Mouse (Mus musculus): ENCODE measurements around the gene Nfyc. TPM values are rescaled to one million over a fixed set of nuclear protein-coding genes. Genes with fewer than 3 reads are reported as not detected.
A peak's percentile ranks its signal among the peaks of the same experiment; 100 is the strongest.

Gene Nfyc
- polyA plus RNA-seq, 1 experiment = 44.3 TPM

GRCm38 (mm10) chr4:120815622-120816334 is 15.6 kb downstream of the Nfyc start:
- H3K79me2 ChIP-seq (ENCODE audit: control insufficient read depth, insufficient read depth) = peaks cover 95% of the 10 kb centered on the region
- TF ChIP-seq USF1 (IDR thresholded peaks at IDR 0.05; ENCODE audit: low read depth) (no peak), MYOG (IDR thresholded peaks at IDR 0.05; ENCODE audit: control insufficient read depth in 1 of 3, insufficient read depth in 1 of 3, insufficient read length in 2 of 3, low read depth in 2 of 3) (no peak), TCF3 (IDR thresholded peaks at IDR 0.05; ENCODE audit: insufficient read length, low read depth) (no peak), REST (IDR thresholded peaks at IDR 0.05; ENCODE audit: insufficient read depth, insufficient read length) (no peak), MAX (IDR thresholded peaks at IDR 0.05; ENCODE audit: low read depth) (no peak), POLR2A (IDR thresholded peaks at IDR 0.05; ENCODE audit: insufficient read length, low read depth) (no peak), SRF (IDR thresholded peaks at IDR 0.05; ENCODE audit: control insufficient read depth, insufficient read length, low read depth) (no peak), E2F4 (IDR thresholded peaks at IDR 0.05; ENCODE audit: insufficient read depth) (no peak), TCF12 (IDR thresholded peaks at IDR 0.05; ENCODE audit: insufficient read depth, poor library complexity, severe bottlenecking) (no peak), CEBPB (IDR thresholded peaks at IDR 0.05; ENCODE audit: insufficient read depth, poor library complexity, severe bottlenecking) (no peak), MYOD1 (IDR thresholded peaks at IDR 0.05; ENCODE audit: control insufficient read depth in 1 of 3, insufficient read length in 2 of 3, low read depth in 2 of 3) (no peak), POLR2AphosphoS2 (IDR thresholded peaks at IDR 0.05; ENCODE audit: insufficient read length, low read depth) (no peak)
- H3ac ChIP-seq (ENCODE audit: control insufficient read depth, insufficient read length) = no peak overlapping the region
- H3K4me3 ChIP-seq = peak overlapping the region; percentile 33
- no peaks in the 10 kb centered on the region for H3K36me3 ChIP-seq (ENCODE audit: control insufficient read depth, insufficient read depth)
- H3K4me2 ChIP-seq (ENCODE audit: low read depth) = peak overlapping the region; percentile 86
- no peaks in the 10 kb centered on the region for H3K27me3 ChIP-seq (ENCODE audit: control insufficient read depth, insufficient read depth, insufficient read length)

- no peaks in the 10 kb centered on the region for H3K27me3 ChIP-seq (ENCODE audit: control insufficient read depth, insufficient read depth, insufficient read length)
- TF ChIP-seq TCF3 (IDR thresholded peaks at IDR 0.05; ENCODE audit: insufficient read length, low read depth) (no peak), E2F4 (IDR thresholded peaks at IDR 0.05; ENCODE audit: insufficient read depth) (no peak), REST (IDR thresholded peaks at IDR 0.05; ENCODE audit: insufficient read depth, insufficient read length) (no peak), MYOD1 (IDR thresholded peaks at IDR 0.05; ENCODE audit: control insufficient read depth in 1 of 3, insufficient read length in 2 of 3, low read depth in 2 of 3) (no peak), POLR2A (IDR thresholded peaks at IDR 0.05; ENCODE audit: insufficient read length, low read depth) (no peak), USF1 (IDR thresholded peaks at IDR 0.05; ENCODE audit: low read depth) (no peak), TCF12 (IDR thresholded peaks at IDR 0.05; ENCODE audit: insufficient read depth, poor library complexity, severe bottlenecking) (no peak), CEBPB (IDR thresholded peaks at IDR 0.05; ENCODE audit: insufficient read depth, poor library complexity, severe bottlenecking) (no peak), MAX (IDR thresholded peaks at IDR 0.05; ENCODE audit: low read depth) (no peak), SRF (IDR thresholded peaks at IDR 0.05; ENCODE audit: control insufficient read depth, insufficient read length, low read depth) (no peak), POLR2AphosphoS2 (IDR thresholded peaks at IDR 0.05; ENCODE audit: insufficient read length, low read depth) (no peak), MYOG (IDR thresholded peaks at IDR 0.05; ENCODE audit: control insufficient read depth in 1 of 3, insufficient read depth in 1 of 3, insufficient read length in 2 of 3, low read depth in 2 of 3) (no peak)
- peaks cover 94% of the 10 kb centered on the region for H3K79me2 ChIP-seq (ENCODE audit: control insufficient read depth, insufficient read depth)
- no peaks in the 10 kb centered on the region for H3K36me3 ChIP-seq (ENCODE audit: control insufficient read depth, insufficient read depth)
- H3K4me2 ChIP-seq (ENCODE audit: low read depth) = peak overlapping the region; percentile 86
- H3K4me3 ChIP-seq = peak overlapping the region; percentile 33
- no peak overlapping the region for H3ac ChIP-seq (ENCODE audit: control insufficient read depth, insufficient read length)
Measured at GRCm38 (mm10) chr4:120815163-120815562, 16.2 kb downstream of the Nfyc start.

- no peak overlapping the region for H3K4me3 ChIP-seq
- no peak overlapping the region for H3ac ChIP-seq (ENCODE audit: control insufficient read depth, insufficient read length)
- H3K36me3 ChIP-seq (ENCODE audit: control insufficient read depth, insufficient read depth) = no peaks in the 10 kb centered on the region
- H3K4me2 ChIP-seq (ENCODE audit: low read depth) = peak overlapping the region; percentile 86
- H3K79me2 ChIP-seq (ENCODE audit: control insufficient read depth, insufficient read depth) = peaks cover 95% of the 10 kb centered on the region
- TF ChIP-seq POLR2AphosphoS2 (IDR thresholded peaks at IDR 0.05; ENCODE audit: insufficient read length, low read depth) = no peak
- TF ChIP-seq POLR2A (IDR thresholded peaks at IDR 0.05; ENCODE audit: insufficient read length, low read depth) = no peak
- TF ChIP-seq E2F4 (IDR thresholded peaks at IDR 0.05; ENCODE audit: insufficient read depth) = no peak
- TF ChIP-seq CEBPB (IDR thresholded peaks at IDR 0.05; ENCODE audit: insufficient read depth, poor library complexity, severe bottlenecking) = no peak
- no peak for TF ChIP-seq TCF12 (IDR thresholded peaks at IDR 0.05; ENCODE audit: insufficient read depth, poor library complexity, severe bottlenecking)
- no peak for TF ChIP-seq TCF3 (IDR thresholded peaks at IDR 0.05; ENCODE audit: insufficient read length, low read depth)
- no peak for TF ChIP-seq REST (IDR thresholded peaks at IDR 0.05; ENCODE audit: insufficient read depth, insufficient read length)
- TF ChIP-seq MYOG (IDR thresholded peaks at IDR 0.05; ENCODE audit: control insufficient read depth in 1 of 3, insufficient read depth in 1 of 3, insufficient read length in 2 of 3, low read depth in 2 of 3) = no peak
- TF ChIP-seq USF1 (IDR thresholded peaks at IDR 0.05; ENCODE audit: low read depth) = no peak
- no peak for TF ChIP-seq MYOD1 (IDR thresholded peaks at IDR 0.05; ENCODE audit: control insufficient read depth in 1 of 3, insufficient read length in 2 of 3, low read depth in 2 of 3)
- TF ChIP-seq MAX (IDR thresholded peaks at IDR 0.05; ENCODE audit: low read depth) = no peak
- no peak for TF ChIP-seq SRF (IDR thresholded peaks at IDR 0.05; ENCODE audit: control insufficient read depth, insufficient read length, low read depth)
- H3K27me3 ChIP-seq (ENCODE audit: control insufficient read depth, insufficient read depth, insufficient read length) = no peaks in the 10 kb centered on the region
Measured at GRCm38 (mm10) chr4:120814171-120814570, 17.2 kb downstream of the Nfyc start.

GRCm38 (mm10) chr4:120813762-120814161 is 17.6 kb downstream of the Nfyc start:
- TF ChIP-seq REST (IDR thresholded peaks at IDR 0.05; ENCODE audit: insufficient read depth, insufficient read length) = no peak
- TF ChIP-seq CEBPB (IDR thresholded peaks at IDR 0.05; ENCODE audit: insufficient read depth, poor library complexity, severe bottlenecking) = no peak
- TF ChIP-seq TCF3 (IDR thresholded peaks at IDR 0.05; ENCODE audit: insufficient read length, low read depth) = no peak
- no peak for TF ChIP-seq MYOD1 (IDR thresholded peaks at IDR 0.05; ENCODE audit: control insufficient read depth in 1 of 3, insufficient read length in 2 of 3, low read depth in 2 of 3)
- TF ChIP-seq MAX (IDR thresholded peaks at IDR 0.05; ENCODE audit: low read depth) = no peak
- no peak for TF ChIP-seq POLR2A (IDR thresholded peaks at IDR 0.05; ENCODE audit: insufficient read length, low read depth)
- Histone ChIP-seq H3K4me3 (no peak overlapping the region), H3K27me3 (ENCODE audit: control insufficient read depth, insufficient read depth, insufficient read length) (no peaks in the 10 kb centered on the region), H3K79me2 (ENCODE audit: control insufficient read depth, insufficient read depth) (peaks cover 95% of the 10 kb centered on the region), H3K4me2 (ENCODE audit: low read depth) (peak overlapping the region; percentile 86), H3ac (ENCODE audit: control insufficient read depth, insufficient read length) (no peak overlapping the region), H3K36me3 (ENCODE audit: control insufficient read depth, insufficient read depth) (no peaks in the 10 kb centered on the region)

Measured in myocyte (in vitro differentiated cells).